Mouse (Mus musculus) left cerebral cortex, postnatal 25 days (tissue): ENCODE results near the gene Gimap3. TPM values are rescaled to one million over a fixed set of nuclear protein-coding genes. Genes with fewer than 3 reads are reported as not detected.

ENCODE experiments used
- DNase-seq, 2 experiments: peaks; one replicate each; pipeline ENCODE4 v3.0.0; 2022; ENCODE audit warnings: low spot score in 2 of 2, mixed read lengths in 1 of 2
- intact Hi-C: fragments of 180-260 bp; cut with DNase I; formaldehyde crosslinking; loops from one replicate; pipeline ENCODE4 v1.15.1; 2025
- total RNA-seq, 2 experiments: library from RNA; stranded (reverse); gene quantifications; 2 replicates each; pipeline ENCODE4 v1.2.3; 2021

Gene Gimap3
- total RNA-seq, 2 experiments from 2014 or later = not detected

DNA sequence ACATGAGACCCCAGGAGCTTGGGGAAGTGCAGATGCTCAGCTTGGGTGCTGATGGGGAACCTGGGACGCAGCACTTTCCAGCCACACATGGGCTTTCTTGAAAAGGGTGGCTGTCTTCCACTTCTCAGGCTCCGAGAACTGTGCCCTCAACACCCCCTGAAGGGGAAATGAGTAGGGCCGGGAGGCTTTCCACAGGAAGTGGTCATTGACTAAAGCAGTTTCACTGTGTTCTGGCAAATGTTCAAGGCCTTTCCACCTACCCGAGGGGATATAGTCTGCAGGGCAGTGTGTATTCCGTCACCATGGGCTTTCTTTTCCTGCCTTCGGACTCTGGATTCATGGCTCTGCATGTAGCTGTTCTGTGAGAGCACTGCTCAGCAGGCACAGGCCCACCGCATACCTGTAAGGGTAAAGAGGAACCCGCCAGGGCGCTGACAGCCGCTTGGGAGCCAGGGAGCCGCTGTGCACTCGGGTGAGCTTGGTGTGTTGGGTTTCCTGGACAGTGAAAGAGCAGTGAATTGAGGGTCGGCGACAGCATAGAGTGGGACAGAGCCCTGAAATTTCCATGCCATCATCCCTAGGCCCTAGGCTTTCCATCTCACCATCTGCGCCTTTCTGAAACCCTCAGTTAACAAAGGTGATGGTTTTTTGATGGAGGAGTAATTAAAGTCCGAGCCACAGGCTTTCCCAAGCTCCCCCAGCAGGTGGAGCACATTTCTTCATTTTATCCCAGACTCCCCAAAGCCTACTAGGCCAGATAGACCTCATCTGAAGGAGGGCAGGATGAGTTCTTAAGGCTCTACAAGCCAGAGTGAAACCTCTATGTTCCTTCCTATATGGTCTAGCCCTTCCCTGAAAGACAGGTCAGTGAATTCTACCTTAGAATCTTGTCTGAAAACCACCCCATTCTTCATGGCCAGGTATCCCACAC is 24.4 kb downstream of the Gimap3 start, which contains the start of gene Gimap5:
Gene Gimap5, plus strand, starts transcription at position 239 of the 931 bp plus-strand sequence.
- peak in 1 of 2 experiments; percentile 9 for DNase-seq
- intact Hi-C loops = no loop called here

DNA sequence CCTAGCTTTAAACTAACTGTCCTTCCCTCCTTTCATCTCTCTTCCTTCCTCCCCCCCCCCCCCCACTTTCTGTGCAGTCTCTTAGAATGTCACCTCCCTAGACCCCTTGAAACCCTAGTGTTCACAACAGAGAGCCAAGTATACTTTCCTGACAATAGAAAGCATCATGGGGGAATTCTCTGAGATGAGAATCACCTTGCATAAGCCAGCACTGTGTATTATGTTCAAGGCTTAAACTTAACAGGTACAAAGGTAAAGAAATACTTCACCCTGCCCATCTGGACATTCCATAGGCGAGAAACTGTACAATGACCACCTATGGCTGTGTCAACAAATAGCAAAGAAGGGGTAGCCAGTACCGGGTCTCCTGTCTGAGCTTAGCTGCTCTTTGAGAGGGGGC is 25.2 kb downstream of the Gimap3 start:
- intact Hi-C loops = no loop called here
- DNase-seq = no peak

DNA sequence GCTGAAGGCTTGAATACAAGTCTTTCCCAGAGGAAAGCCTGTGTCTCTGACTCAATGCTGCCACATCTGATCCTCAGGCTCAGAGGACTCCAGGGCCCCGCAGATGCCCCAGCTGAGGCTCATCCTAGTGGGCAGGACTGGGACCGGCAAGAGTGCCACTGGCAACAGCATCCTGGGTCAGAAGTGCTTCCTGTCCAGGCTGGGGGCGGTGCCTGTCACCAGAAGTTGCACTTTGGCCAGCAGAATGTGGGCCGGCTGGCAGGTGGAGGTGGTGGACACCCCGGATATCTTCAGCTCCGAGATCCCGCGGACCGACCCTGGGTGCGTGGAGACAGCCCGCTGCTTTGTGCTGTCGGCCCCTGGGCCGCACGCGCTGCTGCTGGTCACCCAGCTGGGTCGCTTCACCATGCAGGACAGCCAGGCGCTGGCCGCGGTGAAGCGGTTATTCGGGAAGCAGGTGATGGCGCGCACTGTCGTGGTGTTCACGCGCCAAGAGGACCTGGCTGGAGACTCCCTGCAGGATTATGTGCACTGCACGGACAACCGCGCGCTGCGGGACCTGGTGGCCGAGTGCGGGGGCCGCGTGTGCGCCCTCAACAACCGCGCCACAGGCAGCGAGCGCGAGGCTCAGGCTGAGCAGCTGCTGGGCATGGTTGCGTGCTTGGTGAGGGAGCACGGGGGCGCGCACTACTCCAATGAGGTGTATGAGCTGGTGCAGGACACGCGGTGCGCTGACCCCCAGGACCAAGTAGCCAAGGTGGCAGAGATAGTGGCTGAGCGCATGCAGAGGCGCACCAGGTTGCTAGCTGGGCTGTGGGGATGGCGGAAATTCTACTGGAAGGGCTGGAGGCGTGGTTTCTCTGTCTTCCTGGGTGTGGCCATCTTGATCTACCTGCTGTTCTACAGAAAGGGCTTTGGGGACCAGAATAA is 28.0 kb downstream of the Gimap3 start:
- intact Hi-C loops = no loop called here
- DNase-seq = peak; percentile 14 to 18

DNA sequence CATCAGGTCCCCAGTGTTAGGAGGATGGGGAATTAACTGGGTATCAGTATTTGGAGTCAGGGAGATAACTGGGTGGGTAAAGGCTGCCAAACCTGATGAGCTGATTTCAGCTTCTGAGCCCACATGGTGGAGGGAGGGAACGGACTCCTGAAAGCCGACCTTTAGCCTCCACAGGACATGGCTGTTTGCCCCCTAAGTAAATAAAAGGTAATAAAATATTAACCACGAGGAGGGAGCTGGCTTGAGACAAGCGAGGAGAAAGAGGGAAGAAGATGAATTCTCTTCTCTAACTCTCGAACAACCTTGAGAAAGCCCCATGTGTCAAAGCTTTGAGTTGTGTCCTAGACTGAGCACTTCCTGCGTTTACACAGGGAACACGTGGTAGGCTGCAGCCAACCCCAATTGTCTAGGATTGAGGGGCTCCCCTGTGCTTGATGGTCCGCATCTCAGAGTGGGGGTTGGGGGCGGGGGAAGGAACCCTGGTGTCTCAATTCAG is 28.9 kb downstream of the Gimap3 start:
- no peak for DNase-seq
- intact Hi-C loops = no loop called here

DNA sequence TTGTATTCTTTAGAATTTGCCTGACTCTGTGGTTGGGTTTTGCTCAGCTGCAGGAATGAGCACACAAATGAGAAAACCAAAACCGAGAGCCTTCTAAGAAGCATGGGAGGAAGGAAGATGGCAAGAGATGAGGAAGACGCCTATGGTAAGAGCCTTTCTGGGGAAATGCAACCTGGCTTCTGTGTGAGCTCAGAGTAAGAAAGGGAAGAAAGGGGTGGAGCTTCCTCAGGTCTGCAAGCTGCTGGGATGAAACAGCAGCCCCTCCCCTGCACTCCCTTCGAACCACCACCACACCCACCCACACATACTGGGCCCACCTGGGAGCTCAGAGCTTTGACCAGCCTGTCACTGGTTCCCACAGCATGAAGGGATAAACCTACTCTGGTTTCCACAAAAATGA is 29.4 kb downstream of the Gimap3 start:
- intact Hi-C loops = no loop called here
- DNase-seq = no peak

DNA sequence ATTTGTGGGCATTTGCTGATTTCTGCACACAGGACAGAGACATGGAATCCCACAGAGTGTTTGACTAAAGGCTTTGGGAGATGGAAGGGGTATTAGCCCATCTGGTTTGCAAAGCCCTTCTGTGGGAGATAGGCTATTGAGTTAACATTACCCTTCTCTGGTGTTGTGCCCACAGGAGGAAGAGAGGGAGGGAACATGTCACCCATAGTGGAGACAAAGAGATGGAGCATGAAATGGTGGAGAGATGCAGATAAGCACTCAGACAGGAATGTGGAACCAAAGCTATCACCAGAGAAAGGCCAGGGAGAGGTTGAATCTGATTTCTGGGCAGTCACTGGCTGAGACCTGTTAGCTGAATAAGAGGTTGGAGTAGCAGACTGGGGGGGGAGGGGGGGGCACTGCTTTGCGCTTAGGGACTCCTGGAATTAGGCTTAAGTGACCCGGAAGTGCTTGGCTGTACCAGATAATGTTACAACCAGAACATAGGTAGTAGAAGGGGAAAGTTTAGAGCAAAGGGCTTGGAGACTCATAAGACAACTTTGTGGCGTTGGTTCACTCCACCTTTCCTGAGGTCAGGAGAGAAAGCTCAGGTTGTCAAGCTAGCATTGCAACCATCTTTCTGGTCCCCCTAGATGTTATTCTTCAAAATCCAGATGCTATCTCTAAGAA is 30.0 kb downstream of the Gimap3 start:
- no peak for DNase-seq
- intact Hi-C loops = no loop called here

DNA sequence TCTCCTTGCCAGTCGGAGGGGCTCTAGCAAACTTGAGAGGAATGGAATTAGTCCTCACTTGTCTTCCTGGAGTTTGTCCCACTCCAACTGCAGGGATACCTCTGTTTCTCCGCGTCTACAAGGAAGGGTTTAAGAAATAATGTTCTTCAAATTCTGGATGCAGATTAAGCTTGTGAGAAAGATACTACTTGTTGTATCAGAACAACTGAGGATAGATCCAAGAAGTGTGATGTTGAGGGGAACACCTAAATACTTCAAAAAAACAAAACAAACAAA is 30.9 kb downstream of the Gimap3 start:
- intact Hi-C loops = no loop called here
- no peak for DNase-seq

DNA sequence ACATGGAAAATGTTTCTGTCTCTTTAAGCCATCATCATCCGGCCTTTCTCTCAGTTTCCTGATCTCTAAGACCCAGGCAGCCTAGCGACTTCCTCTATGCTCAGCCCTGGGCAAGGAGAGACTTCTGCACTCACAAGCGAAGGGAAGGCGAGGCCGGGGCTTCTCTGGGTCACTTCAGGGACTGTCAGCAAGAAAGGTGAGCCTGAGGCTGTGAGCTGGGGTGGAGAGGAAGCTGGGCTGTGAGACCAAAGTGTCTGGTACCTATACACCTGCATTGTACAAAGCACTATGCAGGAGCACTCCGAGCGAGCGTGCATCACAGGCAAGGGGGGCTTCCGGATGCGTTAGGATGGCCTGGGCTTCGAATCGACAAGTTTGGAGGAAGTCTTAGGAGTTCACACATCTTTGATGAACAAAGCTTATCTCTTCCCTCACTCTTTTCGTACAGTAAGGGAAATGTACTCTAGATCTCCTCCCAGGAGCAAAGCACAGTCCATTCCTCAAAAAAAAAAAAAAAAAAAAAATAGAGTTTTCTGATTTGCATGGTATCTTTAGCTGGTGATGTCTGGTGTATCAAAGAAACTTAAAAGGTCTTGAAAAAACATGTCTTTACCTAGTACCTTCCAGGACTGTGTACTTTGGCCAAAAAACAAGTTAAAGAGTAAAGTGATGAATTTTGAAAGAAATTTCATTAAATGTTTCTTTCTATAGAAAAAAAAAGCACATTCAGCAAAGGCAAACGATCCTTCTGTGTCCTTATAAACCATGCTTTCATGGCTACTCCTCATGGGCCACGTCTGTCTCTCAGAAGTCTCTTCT is 31.5 kb downstream of the Gimap3 start, which contains the start of gene Gimap1:
Gene Gimap1, plus strand, starts transcription at position 94 of the 819 bp plus-strand sequence.
- intact Hi-C loops = no loop called here
- DNase-seq = no peak

DNA sequence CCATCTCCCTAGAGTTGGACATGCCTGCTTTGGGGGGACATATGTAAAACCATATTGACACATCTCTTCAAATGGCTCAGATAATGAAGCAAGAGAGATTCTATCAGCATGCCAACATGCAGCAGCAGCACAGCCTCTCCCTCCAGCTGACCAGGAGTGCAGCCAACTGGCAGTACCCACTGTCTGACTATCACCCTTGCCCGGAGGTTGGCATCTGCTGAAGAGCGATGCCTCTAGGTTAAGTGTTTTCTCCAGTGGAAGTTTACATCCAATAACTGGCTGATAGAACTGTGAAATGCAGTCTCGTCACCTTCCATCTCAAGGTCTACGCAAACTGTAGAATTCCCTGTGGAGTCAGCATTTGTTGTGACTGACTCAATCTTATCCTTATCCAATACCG is 33.0 kb downstream of the Gimap3 start:
- DNase-seq = no peak
- intact Hi-C loops = no loop called here

DNA sequence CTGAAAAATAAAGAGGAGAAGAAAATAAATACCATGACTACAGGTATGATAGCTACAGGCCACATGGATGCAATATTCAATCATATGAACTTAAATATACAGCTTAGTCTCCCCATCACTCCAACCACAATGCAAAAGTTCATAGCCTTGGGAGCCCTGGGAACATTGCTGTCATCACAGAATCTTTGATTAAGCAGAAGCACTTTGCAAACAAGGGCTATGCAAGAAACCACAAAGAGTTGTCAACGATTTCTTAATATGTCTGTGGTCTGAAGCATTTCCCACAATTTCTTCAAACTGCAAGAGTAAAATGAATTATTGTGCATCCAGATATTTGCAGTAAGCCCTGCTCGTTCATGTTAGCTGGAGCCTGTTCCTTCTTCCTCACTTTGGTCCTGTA is 33.6 kb downstream of the Gimap3 start:
- DNase-seq = no peak
- intact Hi-C loops = no loop called here

DNA sequence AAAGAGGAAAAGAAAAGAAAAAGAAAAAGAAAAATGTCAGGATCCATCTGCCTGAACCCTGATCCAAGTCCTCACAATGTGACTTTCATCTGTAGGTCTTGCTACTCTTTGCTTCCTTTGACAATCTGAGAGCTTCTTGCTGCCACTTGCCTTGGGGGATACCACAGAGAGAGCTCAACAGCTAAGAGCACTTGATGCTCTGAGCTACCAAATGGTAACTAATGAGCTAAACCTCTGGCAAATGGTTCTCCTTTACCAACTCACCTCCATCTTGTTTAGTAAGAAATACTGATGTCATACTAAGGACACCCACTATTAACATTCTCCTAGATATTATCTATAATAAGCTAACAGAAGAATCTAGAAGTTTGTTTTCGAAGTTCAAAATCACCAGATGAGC is 37.0 kb downstream of the Gimap3 start:
- intact Hi-C loops = loop anchor here (5.0 kb wide), 1 partner anchor 51 kb away; the partner anchor contains the start of gene Gimap4
- no peak for DNase-seq

DNA sequence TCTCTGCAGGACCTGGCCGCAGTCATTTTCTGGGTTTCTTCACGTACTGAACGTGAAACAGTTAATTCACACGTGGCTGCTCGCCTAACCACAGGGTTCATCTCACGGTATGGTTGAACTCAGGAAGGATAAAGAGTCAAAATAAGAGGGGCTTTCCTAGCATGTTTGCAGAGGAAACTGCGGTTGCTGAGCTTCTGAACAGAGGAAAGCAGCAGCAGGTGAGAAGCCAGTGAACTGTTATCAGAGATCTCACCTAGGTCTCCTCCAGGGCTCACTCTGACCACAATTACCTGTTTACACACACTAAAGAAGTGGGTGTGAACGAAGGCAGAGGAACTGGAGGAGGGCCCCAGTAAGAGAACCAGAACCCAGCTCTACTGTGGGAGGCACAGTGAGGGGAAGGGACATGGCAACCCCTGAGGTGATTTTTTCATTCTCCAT is 37.8 kb downstream of the Gimap3 start:
- no peak for DNase-seq
- intact Hi-C loops = loop anchor here (5.0 kb wide), 1 partner anchor 51 kb away; the partner anchor contains the start of gene Gimap4

DNA sequence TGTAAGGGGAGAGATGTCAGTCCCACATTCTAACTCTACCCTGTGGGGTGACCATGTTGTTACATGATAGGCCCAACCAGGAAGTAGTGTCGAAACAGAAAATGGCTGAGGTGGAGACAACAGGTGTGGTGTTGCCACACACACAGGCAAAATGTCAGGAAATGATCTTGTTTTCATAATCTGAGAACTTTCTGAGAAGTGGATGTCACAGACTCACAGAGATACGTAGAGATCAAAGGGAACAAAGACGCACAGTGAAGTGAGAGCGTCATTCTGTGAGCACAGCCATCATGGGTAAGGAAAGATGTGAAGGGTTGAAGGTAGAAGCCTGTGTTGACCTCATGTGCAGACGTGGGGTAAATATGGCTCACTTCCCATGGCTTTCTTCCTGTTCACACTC is 42.9 kb downstream of the Gimap3 start:
- intact Hi-C loops = no loop called here
- DNase-seq = no peak

DNA sequence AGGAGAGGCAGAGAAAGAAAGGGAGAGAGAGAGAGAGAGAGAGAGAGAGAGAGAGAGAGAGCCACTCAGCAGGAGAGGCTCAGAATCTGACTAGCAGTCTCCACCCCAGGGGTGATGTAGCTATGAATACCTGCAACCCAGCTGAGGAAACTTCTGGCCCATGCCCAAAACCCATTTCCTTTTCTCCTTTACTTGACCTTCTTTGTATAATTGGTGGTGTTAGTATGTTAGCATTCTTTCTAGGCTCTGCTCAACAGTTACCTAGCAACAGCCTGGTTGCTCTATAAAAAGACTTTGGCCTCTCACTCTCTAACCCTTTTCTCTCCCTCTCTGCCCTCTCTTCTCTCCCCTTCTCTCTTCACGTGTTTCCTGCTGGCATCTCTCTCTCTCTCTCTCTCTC is 45.2 kb downstream of the Gimap3 start:
- intact Hi-C loops = no loop called here
- DNase-seq = peak; percentile 3 to 37

DNA sequence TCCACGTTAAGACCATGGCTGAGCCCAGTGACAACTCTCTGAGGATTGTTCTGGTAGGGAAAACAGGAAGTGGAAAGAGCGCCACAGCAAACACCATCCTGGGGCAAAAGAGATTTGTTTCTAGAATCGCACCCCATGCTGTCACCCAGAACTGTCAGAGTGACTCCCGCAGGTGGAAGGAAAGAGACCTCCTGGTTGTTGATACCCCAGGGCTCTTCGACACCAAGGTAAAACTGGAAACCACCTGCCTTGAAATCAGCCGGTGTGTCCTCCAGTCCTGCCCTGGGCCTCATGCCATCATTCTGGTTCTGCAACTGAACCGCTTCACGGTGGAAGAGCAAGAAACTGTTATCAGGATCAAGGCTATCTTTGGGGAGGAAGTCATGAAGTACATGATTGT is 47.2 kb downstream of the Gimap3 start:
- intact Hi-C loops = no loop called here
- no peak for DNase-seq

DNA sequence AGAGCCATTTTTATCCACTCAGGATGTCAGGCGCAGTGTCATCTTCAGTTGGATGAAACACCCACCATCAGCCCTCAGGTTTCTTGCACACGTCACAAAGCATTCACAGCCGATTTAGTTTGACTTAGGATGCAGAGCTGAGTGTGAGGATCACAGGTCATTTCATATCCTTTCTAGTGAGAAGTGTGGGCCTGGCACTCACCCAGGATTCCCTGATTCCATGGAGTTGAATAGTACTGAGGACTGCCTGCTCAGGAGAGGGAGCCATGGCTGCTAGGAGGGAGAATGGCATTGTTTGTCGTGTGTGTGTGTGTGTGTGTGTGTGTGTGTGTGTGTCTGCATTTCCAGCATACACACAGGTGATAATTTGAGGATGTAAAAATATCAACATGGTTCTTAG is 50.3 kb downstream of the Gimap3 start:
- intact Hi-C loops = no loop called here
- DNase-seq = peak in 1 of 2 experiments; percentile 9

DNA sequence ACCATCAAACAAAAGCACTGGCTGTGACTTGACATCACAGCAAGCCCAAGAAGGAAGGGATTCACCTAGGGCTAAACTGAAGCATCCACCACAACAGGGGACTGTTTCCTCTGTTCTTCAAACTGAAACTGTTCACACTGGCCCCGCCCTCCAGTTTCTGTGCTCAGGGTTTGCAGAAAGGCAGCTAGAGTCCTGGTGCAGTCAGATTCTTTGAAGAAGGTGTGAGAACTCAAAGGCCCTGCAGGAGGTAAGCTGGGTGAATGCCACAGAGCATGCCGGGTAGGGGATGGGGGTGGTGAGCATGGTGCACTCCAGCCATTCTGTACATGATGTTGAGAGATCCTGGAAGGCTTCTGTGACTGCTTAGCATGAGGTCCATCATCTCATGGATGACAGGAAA is 52.2 kb downstream of the Gimap3 start, which contains the start of the genes Gm28053 and Gimap7:
Gene Gm28053, plus strand, starts transcription at position 153 of the 400 bp plus-strand sequence.
Gene Gimap7, plus strand, starts transcription at position 167 of the 400 bp plus-strand sequence.
- no peak for DNase-seq
- intact Hi-C loops = no loop called here
